Mouse (Mus musculus) CH12.LX (cell line): ENCODE measurements at regions not wholly inside any gene's neighbourhood (a gene's known extent, or its start where the extent isn't known, plus 50 kb on each side); places are given as distances from the start of the nearest gene placed in this dataset.

Experiments used
- DNase-seq: peaks from one replicate; pipeline ENCODE4 v3.0.0-alpha.2; 2013; ENCODE audit errors: extremely low read depth
- H3K27ac ChIP-seq: 2 replicates; pipeline ENCODE4 v1.5.1; 2012; ENCODE audit warnings: low read depth, mild to moderate bottlenecking, control low read depth, moderate library complexity; ENCODE audit not compliant: insufficient read depth
- H3K27me3 ChIP-seq: replicated peaks from 2 replicates; pipeline ENCODE3; 2012; ENCODE audit warnings: inconsistent platforms
- H3K36me3 ChIP-seq, 2 experiments: replicated peaks in 1 of 2; 2 replicates each; pipeline versions ENCODE3 to v1.6.1; 2012; ENCODE audit warnings: inconsistent platforms in 1 of 2, low read length in 1 of 2, mild to moderate bottlenecking in 1 of 2, mixed read lengths in 1 of 2, moderate library complexity in 1 of 2; ENCODE audit not compliant: control insufficient read depth in 1 of 2, insufficient read depth in 1 of 2
- H3K4me1 ChIP-seq, 2 experiments: 2 replicates each; pipeline ENCODE4 v1.6.1; 2012; ENCODE audit warnings: inconsistent platforms in 1 of 2, moderate library complexity in 1 of 2; ENCODE audit not compliant: insufficient read depth in 2 of 2, control insufficient read depth in 1 of 2
- H3K4me2 ChIP-seq: 2 replicates; pipeline ENCODE4 v1.6.1; 2012; ENCODE audit warnings: low read depth, mild to moderate bottlenecking, control low read depth; ENCODE audit not compliant: poor library complexity, insufficient read depth, severe bottlenecking
- H3K4me3 ChIP-seq, 3 experiments: fragments of 150-350 bp in 1 of 3; sonication (generic) in 1 of 3; replicated peaks in 1 of 3; 2 replicates each; pipeline versions ENCODE3 to v1.5.1; 2011 to 2012; ENCODE audit warnings: low read depth in 2 of 3, low read length in 2 of 3, mild to moderate bottlenecking in 2 of 3, moderate library complexity in 2 of 3, control low read depth in 1 of 3, improper control_type of control experiment in 1 of 3, inconsistent platforms in 1 of 3, mixed read lengths in 1 of 3; ENCODE audit not compliant: poor library complexity in 1 of 3
- H3K79me2 ChIP-seq: replicated peaks from 2 replicates; pipeline ENCODE4 v1.6.1; 2012; ENCODE audit warnings: mild to moderate bottlenecking, moderate library complexity; ENCODE audit not compliant: control insufficient read depth, poor library complexity, insufficient read depth, severe bottlenecking; ENCODE audit errors: extremely low read depth
- H3K9ac ChIP-seq: 2 replicates; pipeline ENCODE4 v1.6.1; 2012; ENCODE audit warnings: low read depth, mild to moderate bottlenecking, control low read depth, moderate library complexity; ENCODE audit not compliant: insufficient read depth
- H3K9me3 ChIP-seq: replicated peaks from 2 replicates; pipeline ENCODE3; 2012; ENCODE audit warnings: low read length, inconsistent platforms, mixed read lengths
- BHLHE40 ChIP-seq: IDR thresholded peaks from 2 replicates; pipeline ENCODE4 v1.6.1; 2011; ENCODE audit warnings: mild to moderate bottlenecking, low read depth, low read length, improper control_type of control experiment
- CHD2 ChIP-seq: IDR thresholded peaks from 2 replicates; pipeline ENCODE4 v1.6.1; 2011; ENCODE audit warnings: low read length, improper control_type of control experiment
- E2F4 ChIP-seq: IDR thresholded peaks from 2 replicates; pipeline ENCODE4 v1.6.1; 2011; ENCODE audit warnings: low read depth, low read length, improper control_type of control experiment; ENCODE audit not compliant: insufficient replicate concordance
- ELF1 ChIP-seq: IDR thresholded peaks from 2 replicates; pipeline ENCODE4 v1.6.1; 2014; ENCODE audit warnings: low read depth, mild to moderate bottlenecking, inconsistent platforms, low read length, improper control_type of control experiment
- GABPA ChIP-seq: IDR thresholded peaks from 2 replicates; pipeline ENCODE4 v1.6.1; 2012; ENCODE audit warnings: low read depth, low read length, improper control_type of control experiment, inconsistent platforms; ENCODE audit not compliant: insufficient replicate concordance
- IRF4 ChIP-seq: IDR thresholded peaks from 2 replicates; pipeline ENCODE4 v1.6.1; 2014; ENCODE audit warnings: low read depth, mild to moderate bottlenecking, inconsistent platforms, low read length, improper control_type of control experiment
- JUND ChIP-seq: conservative IDR thresholded peaks from 2 replicates; pipeline ENCODE4 v1.6.1; 2011; ENCODE audit warnings: low read depth, low read length, improper control_type of control experiment
- MAX ChIP-seq: IDR thresholded peaks from 2 replicates; pipeline ENCODE4 v1.6.1; 2011; ENCODE audit warnings: low read length, improper control_type of control experiment
- MAZ ChIP-seq: IDR thresholded peaks from 2 replicates; pipeline ENCODE4 v1.6.1; 2012; ENCODE audit warnings: low read depth, mild to moderate bottlenecking, inconsistent platforms, low read length, improper control_type of control experiment, moderate library complexity
- MXI1 ChIP-seq: IDR thresholded peaks from 2 replicates; pipeline ENCODE4 v1.6.1; 2011; ENCODE audit warnings: mild to moderate bottlenecking, low read depth, low read length, improper control_type of control experiment
- NELFE ChIP-seq: IDR thresholded peaks from 2 replicates; pipeline ENCODE4 v1.6.1; 2011; ENCODE audit warnings: low read depth, low read length, improper control_type of control experiment
- NRF1 ChIP-seq: IDR thresholded peaks from 2 replicates; pipeline ENCODE4 v1.6.1; 2014; ENCODE audit warnings: low read depth, mild to moderate bottlenecking, inconsistent platforms, low read length, improper control_type of control experiment, moderate library complexity
- RAD21 ChIP-seq: IDR thresholded peaks from 2 replicates; pipeline ENCODE4 v1.6.1; 2011; ENCODE audit warnings: low read depth, mild to moderate bottlenecking, low read length, improper control_type of control experiment, moderate library complexity
- RCOR1 ChIP-seq: conservative IDR thresholded peaks from 2 replicates; pipeline ENCODE4 v1.6.1; 2012; ENCODE audit warnings: low read depth, mild to moderate bottlenecking, inconsistent platforms, low read length, improper control_type of control experiment
- SMC3 ChIP-seq: IDR thresholded peaks from 2 replicates; pipeline ENCODE4 v1.6.1; 2011; ENCODE audit warnings: low read depth, low read length, improper control_type of control experiment
- TCF12 ChIP-seq: IDR thresholded peaks from 2 replicates; pipeline ENCODE4 v1.6.1; 2014; ENCODE audit warnings: low read depth, mild to moderate bottlenecking, inconsistent platforms, low read length, improper control_type of control experiment
- UBTF ChIP-seq: IDR thresholded peaks from 2 replicates; pipeline ENCODE4 v1.6.1; 2012; ENCODE audit warnings: low read depth, mild to moderate bottlenecking, inconsistent platforms, low read length, improper control_type of control experiment, moderate library complexity
- USF2 ChIP-seq: conservative IDR thresholded peaks from 2 replicates; pipeline ENCODE4 v1.6.1; 2011; ENCODE audit warnings: low read depth, low read length, improper control_type of control experiment
- ZC3H11A ChIP-seq: IDR thresholded peaks from 2 replicates; pipeline ENCODE4 v1.6.1; 2012; ENCODE audit warnings: low read depth, mild to moderate bottlenecking, inconsistent platforms, low read length, improper control_type of control experiment
- ZMIZ1 ChIP-seq: IDR thresholded peaks from 2 replicates; pipeline ENCODE4 v1.6.1; 2012; ENCODE audit warnings: low read depth, mild to moderate bottlenecking, inconsistent platforms, low read length, improper control_type of control experiment
- ZNF384 ChIP-seq: IDR thresholded peaks from 2 replicates; pipeline ENCODE4 v1.6.1; 2012; ENCODE audit warnings: low read depth, low read length, improper control_type of control experiment, inconsistent platforms
- dilution Hi-C: fragments of 300-500 bp; cut with MboI; formaldehyde crosslinking; loops from 2 replicates; pipeline ENCODE4 v1.14.3; 2020; ENCODE audit warnings: low sequenced_read_pairs; ENCODE audit not compliant: extremely low pct_unique_long_range_greater_than_20kb, extremely low pct_ligation_motif_present
- in situ Hi-C: fragments of 300-500 bp; cut with MboI; formaldehyde crosslinking; loops from 3 replicates; pipeline ENCODE4 v1.14.3; 2019; ENCODE audit warnings: low sequenced_read_pairs, low pct_ligation_motif_present, low pct_unique_long_range_greater_than_20kb, mixed read lengths

DNA sequence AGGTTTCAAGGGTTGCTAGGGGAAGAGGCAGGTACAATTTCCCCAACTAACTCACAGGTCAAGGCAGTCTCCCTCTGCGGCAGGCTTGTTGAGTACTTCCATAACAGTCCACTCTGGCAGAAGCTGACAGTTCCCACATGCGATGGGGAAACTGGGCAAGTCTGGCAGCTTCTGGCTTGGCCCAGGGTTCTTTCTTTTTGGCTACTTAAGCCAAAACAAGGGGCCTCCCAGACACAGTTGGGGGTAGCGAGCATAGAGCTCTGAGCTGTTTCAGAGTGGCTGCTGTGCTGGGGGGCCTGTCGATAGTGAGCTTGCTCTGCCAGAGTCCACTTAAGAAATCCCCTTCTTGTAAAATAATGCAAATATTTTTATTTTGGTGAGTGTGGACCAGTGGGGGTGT lies 150.8 kb upstream of the Lemd2 start:
- Histone ChIP-seq H3K4me2 (no peak overlapping the region), H3K9ac (no peak overlapping the region), H3K27ac (no peak overlapping the region), H3K79me2 (no peaks in the 10 kb centered on the region), H3K4me3 (no peak overlapping the region), H3K27me3 (peaks cover 37% of the 10 kb centered on the region), H3K9me3 (peaks cover 8% of the 10 kb centered on the region), H3K4me1 (no peaks in the 10 kb centered on the region), H3K36me3 (no peaks in the 10 kb centered on the region)
- in situ Hi-C loops, result no loop called here
- dilution Hi-C loops, result no loop called here
- no peak for DNase-seq
- TF ChIP-seq GABPA, result no peak
- no peak for TF ChIP-seq SMC3
- no peak for TF ChIP-seq NRF1
- no peak for TF ChIP-seq ZC3H11A
- TF ChIP-seq ELF1, result no peak
- no peak for TF ChIP-seq USF2
- no peak for TF ChIP-seq RAD21
- no peak for TF ChIP-seq MAZ
- no peak for TF ChIP-seq NELFE
- TF ChIP-seq CHD2, result no peak

DNA sequence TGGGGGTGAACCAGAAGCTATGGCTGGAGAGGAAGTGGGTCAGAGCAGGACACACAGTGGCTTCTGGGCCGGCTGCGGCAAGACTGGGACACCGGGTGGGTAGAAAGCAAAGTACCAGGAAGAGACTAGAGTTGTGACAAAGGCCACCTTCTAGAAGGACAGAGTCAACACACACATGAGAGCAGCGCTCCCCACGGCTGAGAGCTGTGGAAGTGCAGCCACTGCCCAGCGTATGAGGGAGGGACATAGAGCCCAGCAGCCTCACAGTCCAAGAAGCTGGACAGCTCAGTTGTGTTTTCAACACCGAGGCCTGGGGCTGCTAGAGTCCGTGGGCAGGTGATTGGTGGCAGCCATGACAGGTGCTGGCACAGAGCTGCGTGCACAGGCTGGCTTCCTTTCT lies 145.6 kb upstream of the Lemd2 start:
- H3K4me2 ChIP-seq, result no peak overlapping the region
- dilution Hi-C loops, result no loop called here
- in situ Hi-C loops, result no loop called here

More for the DNA sequence above, 145.6 kb upstream of the Lemd2 start:
- H3K79me2 ChIP-seq, result no peaks in the 10 kb centered on the region
- H3K36me3 ChIP-seq, result no peaks in the 10 kb centered on the region
- no peak for DNase-seq
- TF ChIP-seq TCF12, result no peak
- no peak for TF ChIP-seq E2F4
- no peak for TF ChIP-seq JUND
- TF ChIP-seq CHD2, result no peak
- no peak for TF ChIP-seq ZNF384
- no peak for TF ChIP-seq IRF4
- TF ChIP-seq UBTF, result no peak
- no peak for TF ChIP-seq ZMIZ1
- TF ChIP-seq MAZ, result no peak
- TF ChIP-seq MXI1, result no peak
- TF ChIP-seq RCOR1, result no peak
- no peak for TF ChIP-seq BHLHE40
- no peak for TF ChIP-seq NRF1
- no peak for TF ChIP-seq ZC3H11A
- TF ChIP-seq NELFE, result no peak
- TF ChIP-seq MAX, result no peak
- TF ChIP-seq, all 38 proteins: peak for 0
- no peaks in the 10 kb centered on the region for H3K4me1 ChIP-seq
- H3K27ac ChIP-seq, result no peak overlapping the region
- no peak overlapping the region for H3K4me3 ChIP-seq
- peaks cover 8% of the 10 kb centered on the region for H3K9me3 ChIP-seq
- no peak overlapping the region for H3K9ac ChIP-seq
- peaks cover 32% of the 10 kb centered on the region for H3K27me3 ChIP-seq
